Mouse (Mus musculus) erythroblast, adult 5-6 weeks (primary cell): ENCODE results near the gene Rps6kb1. TPM values are rescaled to one million over a fixed set of nuclear protein-coding genes. Genes with fewer than 3 reads are reported as not detected.

Source experiments
- ATAC-seq: replicated peaks from 2 replicates; pipeline ENCODE4 v1.8.0; 2016; ENCODE audit warnings: moderate number of reproducible peaks, mild to moderate bottlenecking, moderate TSS enrichment, inconsistent platforms; ENCODE audit not compliant: poor library complexity, low FRiP score, severe bottlenecking
- total RNA-seq, 2 experiments: library from RNA; stranded (forward) in 1 of 2; stranded (reverse) in 1 of 2; fragments of 150-400 nt in 1 of 2; fragments of 200-764, 138-1000 nt in 1 of 2; gene quantifications; 2 replicates each; pipeline versions ENCODE4 v1.2.3 to v1.2.4; 2015 to 2017; ENCODE audit warnings: low replicate concordance in 2 of 2

Rps6kb1 gene
- total RNA-seq (2015; ENCODE audit: low replicate concordance) = 7.5 and 12.7 TPM in 2 replicates
- 20.2 and 24.7 TPM in 2 replicates for total RNA-seq (2017; ENCODE audit: low replicate concordance)

- peak; percentile 91 for ATAC-seq
Observed at GRCm38 (mm10) chr11:86544639-86545299, at the start of gene Rps6kb1, which contains the start of gene Tubd1. Gene Rps6kb1, minus strand, starts transcription at chr11:86544805. Gene Tubd1, plus strand, starts transcription at chr11:86544991.

- no peak for ATAC-seq
Observed at GRCm38 (mm10) chr11:86593443-86593842, 48.8 kb upstream of the Rps6kb1 start.

GRCm38 (mm10) chr11:86592993-86593392 lies 48.4 kb upstream of the Rps6kb1 start:
- 0 out of 2 replicates have a peak, but pooled peaks have one; percentile 15 for ATAC-seq

DNA sequence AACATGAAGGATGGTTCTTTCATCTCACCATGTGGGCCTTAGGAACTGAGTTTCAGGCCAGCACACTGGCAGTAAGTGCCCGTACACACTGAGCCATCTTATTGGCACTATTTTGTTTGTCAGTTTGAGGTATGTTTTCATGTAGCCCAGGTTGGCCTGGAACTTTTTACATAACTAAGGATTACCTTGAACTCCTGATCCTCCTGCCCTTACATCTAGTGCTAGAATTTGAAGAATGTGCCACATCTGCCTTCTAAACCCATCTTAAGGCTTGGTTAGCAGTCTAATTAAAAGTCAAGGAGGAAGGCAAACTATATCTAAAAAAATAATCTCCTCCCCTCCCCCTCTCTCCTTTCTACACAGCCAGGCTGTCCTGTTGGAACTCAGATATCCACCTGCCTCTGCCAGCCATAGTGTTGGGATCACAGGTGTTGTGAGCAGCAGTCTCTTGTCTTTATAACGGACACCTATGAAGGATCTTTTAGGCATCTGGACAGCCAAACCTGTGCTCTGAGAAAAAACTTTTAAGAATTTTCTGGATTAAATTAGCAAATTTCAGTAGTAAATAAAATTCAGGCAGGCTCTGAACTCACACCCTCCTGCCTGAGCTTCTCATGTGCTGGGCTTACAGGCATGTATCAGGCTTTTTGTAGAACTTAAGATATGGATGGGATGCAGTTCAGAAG lies 47.5 kb upstream of the Rps6kb1 start:
- ATAC-seq = no peak

- ATAC-seq = no peak
Observed at GRCm38 (mm10) chr11:86591301-86591845, 46.8 kb upstream of the Rps6kb1 start.

- no peak for ATAC-seq
Observed at GRCm38 (mm10) chr11:86590579-86590978, 46.0 kb upstream of the Rps6kb1 start.

DNA sequence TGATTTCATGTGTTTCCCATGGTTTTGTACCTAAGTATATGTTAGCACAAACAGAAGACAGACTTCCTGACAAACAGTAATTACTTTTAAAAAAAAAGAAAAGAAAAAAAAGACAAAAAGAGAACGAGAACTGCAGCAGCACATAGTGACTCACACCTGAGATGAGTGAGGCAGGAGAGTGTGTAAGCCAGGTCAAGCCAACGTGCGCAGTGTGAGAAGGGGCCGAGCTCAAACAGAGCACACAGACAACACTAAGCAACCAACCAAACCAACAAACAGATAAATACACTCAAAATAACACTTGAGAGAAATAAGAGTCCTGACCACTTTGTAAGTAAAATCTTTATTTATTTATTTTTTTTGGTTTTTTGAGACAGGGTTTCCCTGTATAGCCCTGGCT lies 45.5 kb upstream of the Rps6kb1 start:
- ATAC-seq = no peak

DNA sequence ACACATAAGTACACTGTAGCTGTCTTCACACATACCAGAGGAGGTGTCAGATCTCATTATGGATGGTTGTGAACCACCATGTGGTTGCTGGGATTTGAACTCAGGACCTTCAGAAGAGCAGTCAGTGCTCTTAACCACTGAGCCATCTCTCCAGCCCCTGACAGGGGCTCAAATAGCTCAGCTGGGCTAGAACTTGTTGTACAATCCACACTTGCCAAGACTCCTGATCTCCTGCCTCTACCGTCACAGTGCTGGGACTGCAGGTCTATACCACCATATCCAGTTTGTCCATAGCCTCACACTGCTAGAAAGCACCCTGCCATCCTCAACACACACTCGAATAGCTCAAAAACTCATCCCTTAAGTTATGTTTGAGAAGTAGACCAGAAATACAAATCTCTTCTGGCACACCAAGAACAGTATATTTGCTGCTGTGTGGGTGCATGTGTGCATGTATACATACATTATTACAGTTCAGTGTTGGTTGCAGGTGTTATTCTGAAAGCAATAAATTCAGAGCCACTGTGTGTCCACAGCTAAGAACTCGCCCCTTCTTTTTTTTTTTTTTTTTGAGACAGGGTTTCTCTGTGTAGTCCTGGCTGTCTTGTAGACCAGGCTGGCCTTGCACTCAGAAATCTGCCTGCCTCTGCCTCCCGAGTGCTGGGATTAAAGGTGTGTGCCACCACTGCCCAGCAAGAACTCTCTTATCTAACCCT lies 44.1 kb upstream of the Rps6kb1 start:
- no peak for ATAC-seq

- no peak for ATAC-seq
Observed at GRCm38 (mm10) chr11:86587830-86588229, 43.2 kb upstream of the Rps6kb1 start.

- ATAC-seq = peak; percentile 44
Observed at GRCm38 (mm10) chr11:86586868-86587792, 42.5 kb upstream of the Rps6kb1 start.

GRCm38 (mm10) chr11:86586177-86586867 lies 41.7 kb upstream of the Rps6kb1 start:
- peak; percentile 42; the same call in 1 of the 2 replicates for ATAC-seq

GRCm38 (mm10) chr11:86585598-86585984 lies 41.0 kb upstream of the Rps6kb1 start:
- no peak for ATAC-seq

DNA sequence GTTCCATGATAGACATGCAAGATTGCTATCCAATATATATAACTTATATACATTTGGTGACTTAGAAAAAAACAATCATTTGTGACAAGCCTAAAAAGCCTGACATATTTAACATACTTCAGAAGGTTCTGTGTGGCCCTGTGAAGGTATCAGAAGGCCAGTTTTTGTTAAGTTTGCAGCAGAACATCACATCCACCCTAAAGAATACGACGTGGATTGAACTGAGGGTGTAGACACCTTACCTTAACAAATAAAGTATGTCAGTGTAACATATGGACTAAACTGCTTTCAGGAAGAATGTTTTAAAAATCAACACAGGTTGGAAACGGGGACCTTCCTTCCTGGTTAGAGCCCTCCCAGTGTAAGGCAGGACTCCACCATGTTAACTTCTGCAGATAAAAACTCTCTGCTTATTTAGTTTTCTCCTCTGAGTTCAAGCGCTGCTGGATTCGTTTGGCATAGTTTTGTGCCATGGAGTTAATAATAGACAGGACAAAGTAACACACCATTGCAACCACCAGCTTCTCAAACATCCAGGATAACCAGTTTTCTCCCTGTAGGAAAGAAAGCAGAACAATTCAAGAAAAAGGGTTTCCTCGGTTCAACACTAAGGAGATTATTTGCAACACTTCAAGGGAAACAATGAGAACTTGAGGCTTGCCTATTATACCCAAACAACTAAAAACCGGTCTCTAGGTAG lies 40.4 kb upstream of the Rps6kb1 start:
- ATAC-seq = no peak

- ATAC-seq = no peak
Observed at GRCm38 (mm10) chr11:86583990-86584897, 39.6 kb upstream of the Rps6kb1 start.

DNA sequence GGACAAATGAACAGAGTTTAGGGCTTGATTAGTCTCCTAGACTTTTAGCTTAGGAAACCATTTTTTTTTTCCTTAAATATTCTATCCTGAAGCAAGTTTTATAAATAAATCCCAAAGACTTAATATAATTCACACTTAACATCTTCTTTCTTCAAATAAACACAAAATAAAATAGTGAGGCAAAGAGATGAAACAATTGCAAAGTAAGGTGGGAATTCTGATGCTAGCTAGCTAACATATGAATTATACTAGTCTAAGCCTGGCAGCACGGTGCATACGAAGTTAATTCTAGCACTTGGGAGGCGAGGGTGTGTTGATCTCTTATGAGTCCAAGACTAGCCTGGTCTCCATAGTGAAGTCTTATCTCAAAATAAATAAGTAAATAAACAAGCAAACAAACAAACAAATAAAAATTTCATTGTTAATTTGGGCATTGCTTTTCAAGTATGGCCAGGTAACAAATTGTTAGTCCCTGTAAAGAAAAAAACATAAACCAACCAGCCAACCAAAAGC lies 38.8 kb upstream of the Rps6kb1 start:
- ATAC-seq = no peak

DNA sequence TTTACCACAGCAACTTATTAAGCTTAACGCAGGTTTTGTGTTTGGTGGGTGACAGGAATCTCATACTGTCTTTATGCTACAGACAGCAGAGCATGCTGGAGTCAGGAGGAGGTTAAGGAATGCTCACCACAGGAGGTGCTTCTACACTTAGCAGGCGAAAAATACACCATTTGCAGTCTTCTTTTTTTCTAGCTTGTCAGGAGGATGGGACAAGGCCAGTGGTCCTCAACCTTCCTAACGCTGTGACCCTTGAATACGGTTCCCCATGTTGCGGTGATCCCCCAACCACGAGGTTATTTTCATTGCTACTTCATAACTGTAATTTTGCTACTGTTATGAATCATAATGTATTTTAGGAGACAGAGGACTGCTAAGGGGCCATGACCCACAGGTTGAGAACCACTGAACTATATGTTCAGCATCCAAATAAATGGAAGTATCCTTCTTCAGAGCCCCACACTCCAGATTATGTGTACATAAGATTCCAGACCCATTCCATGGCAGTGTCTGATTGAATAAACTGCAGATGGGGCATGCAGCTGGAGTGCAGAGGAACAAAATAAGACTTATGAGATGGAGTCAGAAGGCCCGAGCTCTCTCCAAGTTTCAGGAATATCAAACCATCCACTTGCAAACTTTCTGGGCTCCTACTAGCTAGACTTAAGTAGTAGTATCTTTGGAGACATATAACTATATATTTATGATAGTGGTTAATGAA lies 38.1 kb upstream of the Rps6kb1 start:
- ATAC-seq = no peak
